Mouse (Mus musculus) testis, adult 2 months (tissue): ENCODE results near the gene Prex1.

Experiments
- CTCF ChIP-seq: fragments of 200-500 bp; IDR thresholded peaks from 2 replicates; pipeline ENCODE4 v1.5.1; 2012; ENCODE audit warnings: low read depth, mild to moderate bottlenecking, inconsistent platforms, low read length, moderate library complexity; ENCODE audit not compliant: control insufficient read depth, insufficient read depth, insufficient replicate concordance
- POLR2A ChIP-seq: fragments of 200-500 bp; IDR thresholded peaks from 2 replicates; pipeline ENCODE4 v1.6.1; 2012; ENCODE audit warnings: low read depth, mild to moderate bottlenecking, inconsistent platforms, low read length, moderate library complexity; ENCODE audit not compliant: control insufficient read depth

DNA sequence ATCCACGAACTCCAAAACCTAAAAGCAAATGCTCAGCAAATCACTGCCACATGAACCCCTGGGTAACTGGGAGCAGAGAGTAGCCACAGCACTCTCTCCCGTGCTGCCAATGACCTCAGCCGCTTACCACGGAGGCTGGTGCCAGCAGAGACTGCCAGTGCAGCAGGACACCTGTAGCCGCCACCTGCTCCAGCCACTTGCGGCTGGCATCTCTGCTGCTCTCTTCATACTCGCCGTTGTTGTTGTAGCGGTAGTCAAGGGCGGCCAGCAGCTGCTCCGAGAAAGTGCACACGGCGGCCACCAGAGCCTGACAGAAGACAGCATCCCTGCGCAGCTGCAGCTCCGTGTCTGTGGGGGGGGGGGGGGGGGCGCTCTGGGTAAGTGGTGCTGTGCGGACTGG lies 138.2 kb downstream of the Prex1 start:
- TF ChIP-seq CTCF = no peak
- no peak for TF ChIP-seq POLR2A
